Mouse (Mus musculus) forebrain, postnatal 0 days (tissue): ENCODE measurements around the gene Thsd4. TPM values are rescaled to one million over a fixed set of nuclear protein-coding genes. Genes with fewer than 3 reads are reported as not detected.

Experiments
- ATAC-seq: fragments of 200-750 bp; cut with Nextera tagmentation; 2 replicates; pipeline ENCODE4 v1.8.0; 2017; ENCODE audit warnings: mild to moderate bottlenecking, moderate library complexity
- DNase-seq: peaks from one replicate; pipeline ENCODE4 v3.0.0-alpha.2; 2015
- H3K27ac ChIP-seq: fragments of 300-500 bp; sonication (generic); 2 replicates; pipeline ENCODE4 v1.5.1; 2014; ENCODE audit warnings: low read depth, mild to moderate bottlenecking, antibody characterized with exemption, low read length, moderate library complexity, mixed read lengths
- H3K27me3 ChIP-seq: fragments of 300-500 bp; sonication (generic); 2 replicates; pipeline ENCODE4 v1.6.1; 2014; ENCODE audit warnings: mild to moderate bottlenecking, low read length, mixed read lengths; ENCODE audit not compliant: insufficient read depth
- H3K36me3 ChIP-seq: fragments of 300-500 bp; sonication (generic); 2 replicates; pipeline ENCODE4 v1.6.1; 2014; ENCODE audit warnings: mild to moderate bottlenecking, moderate library complexity; ENCODE audit not compliant: insufficient read depth
- H3K4me1 ChIP-seq: fragments of 300-500 bp; sonication (generic); 2 replicates; pipeline ENCODE4 v1.6.1; 2014; ENCODE audit warnings: antibody characterized with exemption; ENCODE audit not compliant: insufficient read depth
- H3K4me2 ChIP-seq: fragments of 300-500 bp; sonication (generic); 2 replicates; pipeline ENCODE4 v1.6.1; 2014; ENCODE audit warnings: low read depth, mild to moderate bottlenecking, moderate library complexity
- H3K4me3 ChIP-seq: fragments of 300-500 bp; sonication (generic); 2 replicates; pipeline ENCODE4 v1.5.1; 2014; ENCODE audit warnings: low read depth, low read length, mixed read lengths
- H3K9ac ChIP-seq: fragments of 300-500 bp; sonication (generic); 2 replicates; pipeline ENCODE4 v1.6.1; 2014; ENCODE audit warnings: mild to moderate bottlenecking
- H3K9me3 ChIP-seq: fragments of 300-500 bp; sonication (generic); 2 replicates; pipeline ENCODE4 v1.6.1; 2016; ENCODE audit warnings: low read length
- CTCF ChIP-seq: sonication (generic); IDR thresholded peaks from 2 replicates; pipeline ENCODE4 v1.5.1; 2016; ENCODE audit warnings: antibody characterized with exemption, control low read depth, low read depth
- whole genome bisulfite sequencing: fragments of 180-500 bp; shearing (Covaris S2); extraction: QIAGEN DNeasy Blood & Tissue Kit; methylation state at CpG from one replicate; pipeline ENCODE4 v1.1.7; 2014; 5-methylcytosine and 5-hydroxymethylcytosine counted together
- polyA plus RNA-seq: library from polyadenylated mRNA; unstranded; fragments of >200 nt; fragmentation: Nextera tagmentation; extraction: Ambion mirVana; gene quantifications from 2 replicates; pipeline ENCODE4 v1.2.1, GENCODE M21; 2015
- total RNA-seq: library from RNA; depleted of rRNA; stranded (reverse); fragments of >200 nt; gene quantifications from 2 replicates; pipeline ENCODE4 v1.2.3, GENCODE M21; 2014

The Thsd4 gene
- total and polyA plus RNA-seq, 2 experiments from 2014 or later, result 3.5 to 14.2 TPM

DNA sequence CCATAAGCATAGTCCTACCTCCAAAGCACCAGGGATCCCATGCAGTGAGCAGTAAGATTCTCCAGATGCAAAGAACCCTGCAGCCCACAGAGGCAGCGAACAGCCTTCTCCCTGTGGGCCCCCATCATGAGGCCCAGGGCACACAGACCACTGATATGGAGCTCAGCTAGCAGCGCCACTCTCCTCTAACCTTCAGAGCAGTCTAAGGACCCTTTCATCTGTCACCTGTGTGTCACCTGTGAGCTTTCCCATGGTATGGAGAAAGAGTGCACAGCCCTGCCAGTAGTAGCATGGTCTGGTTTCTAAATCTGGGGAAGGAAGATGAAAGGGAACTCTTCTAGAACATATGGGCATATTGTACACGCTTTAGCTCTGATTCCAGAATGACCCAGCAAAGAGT is 72.3 kb downstream of the Thsd4 start:
- H3K4me2 ChIP-seq, result no peak overlapping the region
- WGBS, result 93% methylated on average over 3 of the region's 3 CpGs
- ATAC-seq (no peak), DNase-seq (no peak)
- H3K9me3 ChIP-seq, result no peaks in the 10 kb centered on the region
- no peak overlapping the region for H3K9ac ChIP-seq
- H3K27ac ChIP-seq, result no peak overlapping the region
- no peaks in the 10 kb centered on the region for H3K36me3 ChIP-seq
- H3K27me3 ChIP-seq, result no peaks in the 10 kb centered on the region
- no peaks in the 10 kb centered on the region; the same call in 1 of the 2 replicates for H3K4me1 ChIP-seq
- no peak for TF ChIP-seq CTCF
- H3K4me3 ChIP-seq, result no peak overlapping the region

DNA sequence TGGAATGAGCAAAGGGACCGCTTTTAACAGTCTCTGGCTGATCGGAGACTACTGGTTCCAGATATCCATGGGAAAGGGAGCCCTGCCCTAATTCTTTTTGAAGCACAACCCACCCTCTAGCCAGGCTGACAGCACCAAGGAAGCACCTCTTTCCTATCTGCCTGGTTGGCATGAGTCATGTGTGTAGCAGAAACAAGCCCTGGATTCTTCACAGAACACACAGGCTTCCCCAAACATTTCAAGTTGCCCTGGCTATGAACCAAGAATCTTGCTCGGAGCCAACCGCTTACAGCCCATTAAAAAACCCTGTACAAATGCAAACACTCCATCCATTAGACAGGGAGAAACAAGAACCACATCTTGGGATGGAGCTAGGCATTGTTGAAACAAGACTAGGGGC is 76.0 kb downstream of the Thsd4 start:
- 30% methylated on average over 4 of the region's 4 CpGs for WGBS
- H3K9ac ChIP-seq, result no peak overlapping the region
- TF ChIP-seq CTCF, result no peak
- ATAC-seq, result no peak
- H3K9me3 ChIP-seq, result no peaks in the 10 kb centered on the region
- no peaks in the 10 kb centered on the region for H3K36me3 ChIP-seq
- no peak for DNase-seq
- H3K4me3 ChIP-seq, result no peak overlapping the region
- H3K4me1 ChIP-seq, result no peaks in the 10 kb centered on the region; the same call in 1 of the 2 replicates
- no peaks in the 10 kb centered on the region for H3K27me3 ChIP-seq
- no peak overlapping the region for H3K4me2 ChIP-seq
- H3K27ac ChIP-seq, result no peak overlapping the region

- no peak overlapping the region for H3K4me2 ChIP-seq
- no peaks in the 10 kb centered on the region for H3K36me3 ChIP-seq
- H3K4me1 ChIP-seq, result no peaks in the 10 kb centered on the region; the same call in 1 of the 2 replicates
- no peaks in the 10 kb centered on the region for H3K27me3 ChIP-seq
- ATAC-seq (no peak), DNase-seq (no peak)
- 59% methylated on average over 10 of the region's 10 CpGs for WGBS
- no peaks in the 10 kb centered on the region for H3K9me3 ChIP-seq
- no peak overlapping the region for H3K9ac ChIP-seq
- no peak for TF ChIP-seq CTCF
- no peak overlapping the region for H3K27ac ChIP-seq
- no peak overlapping the region for H3K4me3 ChIP-seq
These were observed 80.5 kb downstream of the Thsd4 start for GRCm38 (mm10) chr9:60441274-60441902.

DNA sequence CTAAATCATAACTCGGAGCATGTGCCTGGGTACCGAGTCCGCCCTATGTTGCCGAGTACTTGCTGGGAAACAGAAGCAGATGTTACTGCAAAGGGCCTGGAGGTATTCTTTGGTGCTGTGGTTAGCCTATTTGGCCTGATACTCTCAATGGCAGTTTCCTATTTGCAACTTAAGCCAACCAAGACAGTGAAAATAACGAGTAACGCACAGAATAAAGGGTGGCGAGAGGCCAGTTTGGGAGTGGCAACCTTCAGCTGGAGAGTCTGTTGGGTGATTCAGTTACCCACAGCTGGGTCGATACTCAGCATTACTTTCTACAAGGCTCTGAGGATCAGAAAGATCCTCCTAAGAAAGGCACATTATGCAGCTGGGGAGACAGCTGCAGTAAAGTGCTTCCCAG is 81.3 kb downstream of the Thsd4 start:
- no peak for TF ChIP-seq CTCF
- Histone ChIP-seq H3K4me3 (no peak overlapping the region), H3K4me2 (no peak overlapping the region), H3K4me1 (no peaks in the 10 kb centered on the region), H3K9ac (no peak overlapping the region), H3K27me3 (no peaks in the 10 kb centered on the region), H3K27ac (no peak overlapping the region), H3K36me3 (no peaks in the 10 kb centered on the region), H3K9me3 (no peaks in the 10 kb centered on the region)
- no peak for DNase-seq
- ATAC-seq, result no peak
- WGBS, result 70% methylated on average over 8 of the region's 8 CpGs

- H3K4me3 ChIP-seq, result no peak overlapping the region
- 88% methylated on average over 3 of the region's 3 CpGs for WGBS
- no peak for DNase-seq
- H3K9me3 ChIP-seq, result no peaks in the 10 kb centered on the region
- no peak for ATAC-seq
- H3K9ac ChIP-seq, result no peak overlapping the region
- H3K27me3 ChIP-seq, result no peaks in the 10 kb centered on the region
- H3K27ac ChIP-seq, result no peak overlapping the region
- no peaks in the 10 kb centered on the region for H3K36me3 ChIP-seq
- no peaks in the 10 kb centered on the region for H3K4me1 ChIP-seq
- no peak overlapping the region for H3K4me2 ChIP-seq
- no peak for TF ChIP-seq CTCF
These were observed 85.6 kb downstream of the Thsd4 start for GRCm38 (mm10) chr9:60436246-60436645.

GRCm38 (mm10) chr9:60434093-60434492 is 87.8 kb downstream of the Thsd4 start:
- no peak overlapping the region for H3K9ac ChIP-seq
- H3K36me3 ChIP-seq, result no peaks in the 10 kb centered on the region
- no peaks in the 10 kb centered on the region for H3K4me1 ChIP-seq
- H3K27me3 ChIP-seq, result no peaks in the 10 kb centered on the region
- H3K27ac ChIP-seq, result no peak overlapping the region
- no peak overlapping the region for H3K4me2 ChIP-seq
- no peak for DNase-seq
- no peaks in the 10 kb centered on the region for H3K9me3 ChIP-seq
- no peak for TF ChIP-seq CTCF
- no peak for ATAC-seq
- WGBS, result 14% methylated on average over 2 of the region's 2 CpGs
- no peak overlapping the region for H3K4me3 ChIP-seq

DNA sequence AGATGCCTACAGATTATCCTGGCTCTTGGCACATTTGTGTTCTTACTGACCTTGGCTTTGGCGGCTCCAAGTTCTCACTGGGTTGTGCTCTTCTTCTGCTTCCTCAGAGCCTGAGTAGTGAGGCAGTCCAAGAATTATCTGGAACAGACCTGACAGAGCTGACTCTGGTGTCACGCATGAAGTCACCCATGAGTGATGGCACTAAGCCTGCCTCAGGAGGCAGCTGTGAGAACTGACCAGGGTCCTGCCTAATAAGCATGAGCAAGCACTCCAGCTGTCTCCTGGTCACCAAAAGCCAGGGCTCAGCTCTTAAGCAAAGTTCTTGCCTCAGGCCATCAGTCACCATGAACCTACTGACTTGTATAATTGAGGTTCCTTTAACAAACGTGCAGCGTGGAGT is 89.9 kb downstream of the Thsd4 start:
- H3K27ac ChIP-seq, result no peak overlapping the region
- H3K4me2 ChIP-seq, result no peak overlapping the region
- no peak for TF ChIP-seq CTCF
- DNase-seq, result no peak
- WGBS, result 91% methylated on average over 4 of the region's 4 CpGs
- no peaks in the 10 kb centered on the region for H3K4me1 ChIP-seq
- H3K27me3 ChIP-seq, result no peaks in the 10 kb centered on the region
- no peaks in the 10 kb centered on the region for H3K36me3 ChIP-seq
- no peak for ATAC-seq
- no peaks in the 10 kb centered on the region for H3K9me3 ChIP-seq
- H3K4me3 ChIP-seq, result no peak overlapping the region
- no peak overlapping the region for H3K9ac ChIP-seq

DNA sequence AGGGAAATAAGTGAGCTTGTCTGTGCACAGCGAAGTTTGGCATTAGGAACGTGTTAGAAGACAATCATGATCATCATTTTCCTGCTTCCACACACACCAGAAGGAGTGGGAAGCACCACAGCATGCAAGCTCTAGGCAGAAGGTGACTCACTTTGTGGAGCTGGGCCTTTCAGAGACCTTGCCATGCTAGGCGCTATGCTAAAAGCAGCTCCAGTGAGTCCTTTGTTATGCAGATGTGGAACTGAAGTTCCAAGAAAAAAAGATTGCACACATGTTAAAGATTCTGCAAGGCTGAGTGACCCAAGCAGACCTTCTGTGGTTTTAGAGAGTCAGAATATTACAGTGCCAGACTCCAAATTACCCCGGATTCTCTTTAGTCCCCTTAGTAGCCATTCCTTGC is 91.8 kb downstream of the Thsd4 start:
- Histone ChIP-seq H3K4me1 (no peaks in the 10 kb centered on the region), H3K27ac (no peak overlapping the region), H3K9me3 (no peaks in the 10 kb centered on the region), H3K36me3 (no peaks in the 10 kb centered on the region), H3K27me3 (no peaks in the 10 kb centered on the region), H3K4me2 (no peak overlapping the region), H3K4me3 (no peak overlapping the region), H3K9ac (no peak overlapping the region)
- DNase-seq (no peak), ATAC-seq (no peak)
- no peak for TF ChIP-seq CTCF
- 42% methylated on average over 4 of the region's 4 CpGs for WGBS
